Mouse (Mus musculus) cerebellum, postnatal 36 days (tissue): ENCODE results near the gene Pld1.

Experiments used
- DNase-seq, 2 experiments: peaks; one replicate each; pipeline ENCODE4 v3.0.0; 2021 to 2022; ENCODE audit warnings: mixed read lengths in 2 of 2

The Pld1 gene

GRCm38 (mm10) chr3:27938381-27939323 lies at the start of gene Pld1:
TSS of gene Pld1 (plus strand) at chr3:27938695.
- peak; percentile 12 to 15 for DNase-seq

DNA sequence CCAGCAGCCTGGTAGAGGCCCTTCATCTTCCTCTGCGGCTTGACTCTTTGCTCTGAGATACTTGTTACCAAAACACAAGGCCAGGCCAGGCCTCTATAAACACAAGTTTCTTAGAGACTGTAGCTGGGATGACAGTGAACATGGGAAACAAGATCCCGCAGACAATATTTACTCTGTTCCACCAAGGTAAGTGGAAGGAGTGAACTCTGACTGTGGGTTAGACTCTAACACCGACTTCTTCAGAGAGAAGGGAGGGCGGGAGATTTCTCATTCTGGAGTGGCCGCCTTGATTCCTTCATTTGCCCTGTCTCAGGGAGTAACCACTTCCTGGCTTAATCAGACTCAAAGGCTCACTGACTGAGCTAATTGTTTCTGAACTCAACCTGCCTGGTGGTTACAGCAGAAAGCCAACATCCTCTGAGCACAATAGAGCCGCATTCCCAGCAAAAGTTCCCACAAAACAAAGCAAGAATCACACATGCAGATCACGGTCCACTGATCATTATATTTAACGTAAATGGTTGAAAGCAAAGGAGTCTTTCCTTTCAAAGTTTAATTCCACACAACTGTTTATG lies 42.1 kb upstream of the Pld1 start, which contains the start of gene Tmem212:
Gene Tmem212, minus strand, starts transcription at position 51 of the 575 bp plus-strand sequence.
- DNase-seq: no peak

DNA sequence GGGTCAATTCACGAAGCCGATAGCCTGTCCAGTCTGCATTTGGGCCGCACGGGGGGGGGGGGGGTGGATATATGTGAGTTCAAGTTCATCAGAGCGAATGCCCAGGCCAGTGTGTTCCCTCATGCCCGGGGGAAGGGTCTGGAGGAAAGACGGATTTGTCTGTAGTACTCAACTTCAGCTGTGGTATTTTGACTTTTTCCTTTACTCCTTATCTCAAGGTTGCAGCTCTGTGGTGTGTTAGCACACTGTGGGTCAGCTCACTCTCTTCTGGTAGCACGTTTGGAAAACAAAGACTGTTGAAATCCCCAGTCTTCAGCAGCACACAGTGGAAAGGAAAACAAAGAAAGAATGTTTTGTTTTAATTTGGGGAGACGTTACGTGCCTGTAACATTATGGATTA lies 40.3 kb upstream of the Pld1 start:
- no peak for DNase-seq

- DNase-seq: no peak
These were observed 39.3 kb upstream of the Pld1 start for GRCm38 (mm10) chr3:27899012-27899726.

DNA sequence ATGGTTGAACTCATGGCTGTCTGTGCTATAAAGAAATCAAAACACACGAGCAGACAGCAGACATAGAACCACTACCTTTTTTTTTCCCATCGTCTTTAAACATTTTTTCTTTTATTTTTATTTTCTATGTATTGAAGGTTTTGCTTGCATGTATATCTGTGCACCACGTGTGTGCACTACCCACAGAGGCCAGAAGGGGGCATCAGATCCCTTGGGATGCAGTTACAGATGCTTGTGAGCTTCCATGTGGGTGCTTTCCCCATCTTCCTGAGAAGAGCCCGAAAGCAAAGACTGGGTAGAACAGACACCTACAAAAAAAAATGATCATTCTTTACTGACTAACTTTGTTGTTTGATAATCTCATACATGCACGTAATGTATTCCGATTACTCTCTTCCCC lies 36.6 kb upstream of the Pld1 start:
- DNase-seq: no peak

- DNase-seq: no peak
These were observed 33.7 kb upstream of the Pld1 start for GRCm38 (mm10) chr3:27904659-27905330.

DNA sequence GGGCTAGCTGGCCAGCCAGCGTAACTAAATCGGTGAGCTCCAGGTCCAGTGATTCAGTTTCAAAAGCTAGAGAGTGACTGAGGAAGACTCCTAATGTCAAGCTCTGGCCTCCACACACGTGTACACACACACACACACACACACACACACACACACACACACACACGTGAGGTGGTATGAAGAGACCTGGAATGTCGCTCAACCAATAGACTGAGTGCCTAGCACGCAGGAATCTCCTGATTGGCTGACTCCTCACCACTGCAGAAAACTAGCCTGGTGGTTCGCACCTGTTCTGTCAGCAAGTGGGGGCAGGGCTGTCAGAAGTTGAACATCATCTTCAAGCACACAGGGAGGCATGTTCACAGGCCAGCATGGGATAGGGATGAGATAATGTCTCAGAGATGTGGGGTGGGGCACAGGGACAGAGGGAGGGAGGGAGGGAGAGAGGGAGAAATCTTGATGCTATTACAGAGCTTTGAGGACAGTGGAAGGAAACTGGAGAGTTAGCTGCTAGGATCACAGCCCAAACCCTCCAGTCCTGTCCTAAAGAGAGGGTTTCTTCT lies 31.8 kb upstream of the Pld1 start:
- no peak for DNase-seq

DNA sequence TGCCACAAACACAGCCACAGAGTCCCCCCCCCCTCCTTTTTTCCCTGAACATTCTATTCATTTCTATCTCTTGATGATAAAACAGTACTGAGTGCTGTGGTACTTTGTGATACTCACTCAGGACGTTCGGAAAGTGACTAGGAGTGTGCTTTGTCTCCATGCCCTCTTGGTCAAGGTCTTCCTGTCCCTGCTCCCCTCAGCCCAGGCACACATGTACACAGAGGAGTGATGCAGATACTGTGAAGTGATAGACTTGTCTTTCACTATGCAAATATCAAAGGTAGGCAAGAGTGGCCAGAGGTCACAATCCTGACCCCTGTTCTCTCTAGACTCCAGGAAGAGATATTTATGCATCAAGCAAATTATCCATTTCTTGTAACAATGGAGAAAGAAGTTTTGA lies 31.2 kb upstream of the Pld1 start:
- DNase-seq: no peak

- no peak for DNase-seq
These were observed 30.2 kb upstream of the Pld1 start for GRCm38 (mm10) chr3:27908316-27908715.

GRCm38 (mm10) chr3:27909016-27909415 lies 29.5 kb upstream of the Pld1 start:
- no peak for DNase-seq

DNA sequence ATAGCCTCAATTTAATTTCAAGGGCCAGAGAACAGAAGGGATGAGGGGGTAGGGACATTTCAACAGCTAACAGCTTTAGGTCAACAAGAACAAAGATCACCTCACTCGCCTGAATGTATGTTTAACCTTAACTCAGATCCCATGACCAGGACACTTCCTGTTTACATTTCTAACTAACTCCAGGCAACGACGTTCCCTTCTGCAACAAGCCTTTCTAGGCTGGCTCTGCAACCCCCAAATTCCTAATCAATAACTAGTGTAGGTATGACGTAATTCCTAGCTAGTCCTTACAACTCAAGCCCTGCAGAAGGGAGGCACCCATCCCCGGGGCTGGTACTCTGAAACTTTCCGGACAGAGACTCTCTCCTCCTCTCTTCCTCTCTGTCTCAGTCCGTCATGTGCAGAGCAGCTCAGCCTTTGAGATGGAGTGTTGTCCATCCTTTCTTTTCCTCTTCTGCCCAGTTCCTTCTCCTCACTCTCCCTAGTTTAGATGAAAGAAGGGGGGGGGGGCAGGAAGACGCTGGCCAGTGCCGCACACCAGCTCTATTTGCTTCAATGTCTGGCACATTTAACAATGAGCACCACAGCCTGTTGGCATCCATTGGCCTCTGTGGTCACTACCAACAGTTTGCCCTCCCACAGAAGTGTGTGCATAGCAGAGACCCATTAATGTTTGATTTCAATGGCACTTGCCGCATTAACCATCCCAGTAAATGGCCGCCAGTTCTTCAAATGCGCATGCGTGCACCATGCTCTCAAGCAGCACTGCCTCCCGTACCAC lies 19.6 kb upstream of the Pld1 start:
- DNase-seq: no peak

DNA sequence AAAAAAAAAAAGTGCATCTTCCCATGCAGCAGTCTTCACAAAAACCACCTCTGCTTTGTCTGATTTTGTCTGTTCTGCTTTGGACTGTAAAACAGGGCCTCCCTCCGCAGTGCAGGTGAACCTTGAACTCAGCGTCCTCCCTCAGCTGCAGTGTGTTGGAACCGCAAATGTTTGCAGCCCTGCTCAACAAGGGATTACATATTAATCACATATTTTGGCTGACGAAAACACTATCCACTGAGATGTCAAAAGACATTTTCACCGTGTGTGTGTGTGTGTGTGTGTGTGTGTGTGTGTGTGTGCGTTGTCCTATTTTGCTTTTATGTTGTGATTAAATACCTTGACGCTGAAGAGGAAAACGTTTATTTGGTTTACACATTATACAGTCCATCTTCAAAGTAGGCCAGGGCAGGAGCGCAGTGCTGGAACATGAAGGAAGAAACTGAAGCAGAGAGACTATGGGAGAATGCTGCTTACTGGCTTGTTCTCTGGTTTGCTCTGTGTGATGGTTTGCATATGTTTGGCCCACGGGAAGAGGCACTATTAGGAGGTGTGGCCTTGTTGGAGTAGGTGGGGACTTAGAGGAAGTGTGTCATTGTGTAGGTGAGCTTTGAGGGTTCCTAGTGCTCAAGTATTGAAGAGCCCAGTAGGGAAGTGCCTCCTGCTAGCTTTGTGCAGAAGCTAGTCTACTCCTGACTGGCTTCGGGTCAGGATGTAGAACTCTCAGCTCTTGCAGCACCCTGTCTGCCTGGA lies 17.1 kb upstream of the Pld1 start:
- no peak for DNase-seq

GRCm38 (mm10) chr3:27924037-27924436 lies 14.5 kb upstream of the Pld1 start:
- no peak for DNase-seq

GRCm38 (mm10) chr3:27929219-27929618 lies 9.3 kb upstream of the Pld1 start:
- DNase-seq: no peak

GRCm38 (mm10) chr3:27932391-27932790 lies 6.1 kb upstream of the Pld1 start:
- no peak for DNase-seq

DNA sequence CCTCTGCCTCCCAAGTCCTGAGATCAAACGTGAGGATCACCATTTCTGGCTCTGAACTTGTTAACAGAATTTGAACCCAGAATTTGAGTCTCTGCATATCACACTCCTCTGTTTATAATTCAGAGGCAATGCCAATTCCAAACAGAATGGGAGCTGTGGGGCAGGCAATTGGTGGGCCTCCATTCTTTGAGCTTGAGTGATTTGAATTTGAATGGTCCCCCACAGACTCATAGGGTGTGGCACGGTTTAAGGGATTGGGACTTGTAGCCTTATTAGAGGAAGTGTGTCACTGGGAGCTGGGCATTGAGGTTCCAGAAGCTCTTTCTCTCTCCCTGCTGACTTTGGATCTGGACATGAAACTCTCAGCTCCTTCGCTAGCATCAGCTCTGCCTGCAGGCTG lies 2.9 kb upstream of the Pld1 start:
- no peak for DNase-seq

GRCm38 (mm10) chr3:27936731-27937130 lies 1.8 kb upstream of the Pld1 start:
- no peak for DNase-seq

DNA sequence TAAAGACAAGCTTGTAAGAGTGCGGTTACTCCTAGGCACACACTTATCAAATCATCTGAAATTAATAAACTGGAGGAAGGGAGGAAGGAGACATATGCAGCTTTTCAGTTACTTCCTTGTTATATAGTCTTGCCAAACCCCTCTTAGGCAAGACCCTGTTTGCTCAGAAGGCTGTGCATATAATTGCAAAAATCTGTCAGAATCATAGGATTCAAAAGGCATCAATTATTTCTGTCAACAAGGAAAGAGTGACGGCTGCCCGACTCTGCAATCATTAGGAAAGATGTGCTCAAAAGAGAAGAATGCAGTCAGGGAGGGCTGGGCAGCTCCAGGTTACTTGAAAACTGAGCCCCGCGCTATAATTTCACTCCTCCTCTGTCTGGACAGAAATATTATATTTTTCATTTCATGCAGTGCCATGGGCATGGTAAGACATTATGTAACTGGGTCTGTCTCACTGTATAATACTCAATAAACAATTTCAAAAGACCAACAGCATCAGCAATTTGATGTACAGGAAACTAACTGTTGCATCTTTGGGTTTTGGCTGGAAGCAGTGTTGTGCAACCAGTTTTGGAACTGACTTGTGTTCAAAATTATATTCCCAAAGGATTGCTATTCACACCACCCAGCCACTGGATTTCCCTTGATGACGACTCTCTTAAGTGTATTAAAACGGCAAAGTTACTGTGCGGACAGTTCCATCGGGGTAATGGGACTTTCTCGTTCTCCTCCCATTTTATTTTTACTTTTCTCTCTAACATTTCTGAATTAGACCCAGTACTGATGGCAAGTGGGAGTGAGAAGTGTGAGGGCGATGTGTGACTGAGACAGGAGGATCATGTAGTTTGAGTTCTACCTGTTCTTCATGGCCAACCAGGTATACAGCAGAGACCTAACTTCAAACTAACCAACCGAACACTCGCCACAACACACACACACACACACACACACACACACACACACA lies 1.1 kb upstream of the Pld1 start:
- no peak for DNase-seq

- no peak for DNase-seq
These were observed 3.1 kb downstream of the Pld1 start for GRCm38 (mm10) chr3:27941634-27942033.

DNA sequence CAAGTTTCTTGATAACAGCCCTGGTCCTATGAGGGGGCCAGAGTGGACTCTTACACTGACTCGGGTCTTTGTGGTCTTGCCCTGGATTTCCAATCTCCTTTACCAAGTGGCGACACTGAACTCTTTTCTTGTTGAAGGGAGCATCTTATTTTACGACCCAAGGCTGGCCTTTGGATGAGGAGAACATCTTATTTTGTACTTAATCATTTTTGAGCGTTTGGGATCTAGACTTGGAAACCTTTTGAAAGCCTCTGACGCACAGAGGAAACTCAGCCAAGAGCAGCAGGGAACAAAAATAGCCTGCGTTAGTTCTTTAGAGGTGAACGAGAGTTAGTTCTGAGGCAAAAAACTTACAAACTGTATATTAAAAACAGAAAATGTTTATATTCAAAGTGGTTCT lies 4.5 kb downstream of the Pld1 start:
- DNase-seq: no peak
